Mouse (Mus musculus) embryonic fibroblast, embryonic 13.5 days (primary cell): ENCODE measurements around the gene Psme4.

Experiments used
- CTCF ChIP-seq: IDR thresholded peaks from 2 replicates; pipeline ENCODE4 v1.5.1; 2011; ENCODE audit warnings: mild to moderate bottlenecking, control low read depth, low read length, moderate library complexity, borderline replicate concordance; ENCODE audit not compliant: insufficient read depth
- POLR2A ChIP-seq: IDR thresholded peaks from 2 replicates; pipeline ENCODE4 v1.6.1; 2011; ENCODE audit warnings: low read depth, mild to moderate bottlenecking, control low read depth, low read length, moderate library complexity

- no peak for TF ChIP-seq CTCF
- no peak for TF ChIP-seq POLR2A
Measured at GRCm38 (mm10) chr11:30928079-30928478, 156.6 kb downstream of the Psme4 start.
